Comparison of ENCODE assay signal across 11 mouse cellular contexts in the genomic region with DNA sequence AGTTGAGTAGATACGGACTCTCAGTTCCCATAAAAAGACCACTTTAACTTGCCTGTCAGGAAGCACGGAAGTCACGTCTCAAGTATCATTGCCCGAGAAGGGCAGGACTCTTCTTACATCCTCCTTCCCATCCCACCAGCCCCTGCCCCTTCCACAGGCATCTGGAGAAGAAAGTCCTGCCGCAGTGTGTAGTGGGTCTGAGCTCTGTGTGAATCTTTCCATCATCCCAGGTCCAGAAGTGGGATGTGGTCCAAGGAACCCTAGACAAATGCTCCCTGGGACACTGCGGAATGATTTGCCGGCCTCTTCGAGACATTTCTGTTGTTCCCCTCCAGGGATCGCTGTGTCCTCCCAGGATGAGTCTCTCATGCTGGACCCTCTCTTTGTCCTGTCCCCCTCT. TPM values are rescaled to one million over a fixed set of nuclear protein-coding genes. Genes with fewer than 3 reads are reported as not detected.
DNase-seq lines count a peak whose midpoint lies in the region; ATAC-seq and TF ChIP-seq lines count a peak whose summit lies in the region.
"Had no signal": no experiment of that assay in that cellular context is flagged by ENCODE, and none has a peak within 500 bp of the region (broad histone marks: within the 10 kb centered on the region; RNA-seq: fewer than 3 reads in every experiment).

No protein-coding gene starts in this region.

- no peak overlapping the region for H3K4me3 ChIP-seq in gastrocnemius, adult 2 months
- H3K4me3 ChIP-seq in liver, embryonic 11.5 days (ENCODE audit: low read depth, low read length): no peak overlapping the region
- no peak overlapping the region for H3K4me3 ChIP-seq in liver, embryonic 16.5 days (ENCODE audit: low read depth, low read length)
- H3K4me3 ChIP-seq: heart, embryonic 13.5 days; hindbrain, embryonic 15.5 days had no signal

- no peak for TF ChIP-seq CTCF in gastrocnemius, adult 2 months (IDR thresholded peaks at IDR 0.05)

- no peaks in the 10 kb centered on the region for H3K27me3 ChIP-seq in liver, embryonic 11.5 days (replicated peaks; ENCODE audit: control insufficient read depth, insufficient read depth, low read length)
- no peaks in the 10 kb centered on the region for H3K27me3 ChIP-seq in liver, embryonic 16.5 days (ENCODE audit: control insufficient read depth, insufficient read depth, low read depth, low read length)
- H3K27me3 ChIP-seq: heart, embryonic 13.5 days; hindbrain, embryonic 15.5 days had no signal

- H3K27ac ChIP-seq in gastrocnemius, adult 2 months: peak overlapping the region; percentile 84
- H3K27ac ChIP-seq in liver, embryonic 11.5 days (ENCODE audit: low read depth, low read length): peak overlapping the region; percentile 23; the same call in 1 of the 2 replicates
- H3K27ac ChIP-seq in liver, embryonic 16.5 days (ENCODE audit: low read length): peak overlapping the region; percentile 82
- H3K27ac ChIP-seq: hindbrain, embryonic 15.5 days had no signal

- WGBS in liver, embryonic 11.5 days: 85% methylated on average over 9 of the region's 9 CpGs
- WGBS in liver, embryonic 16.5 days (ENCODE audit: insufficient replicate concordance): 81% methylated on average over 9 of the region's 9 CpGs

- intact Hi-C loops in gastrocnemius, adult 2 months (cut with DNase I): loop anchor here (5.0 kb wide), 1 partner anchor 80 kb away; no protein-coding TSS in a partner anchor
- intact Hi-C loops in gastrocnemius, postnatal 14 days (cut with DNase I; ENCODE audit: low total_unique reads): no loop called here

- ATAC-seq in liver, embryonic 11.5 days (replicated peaks; ENCODE audit: low FRiP score): no peak
- no peak for ATAC-seq in liver, embryonic 16.5 days (ENCODE audit: low read depth)

- no peak for DNase-seq in gastrocnemius, adult 2 months
- DNase-seq in gastrocnemius, postnatal 14 days: no peak
- DNase-seq in liver, embryonic 11.5 days (ENCODE audit: low spot score): no peak
- DNase-seq in liver: no peak
- peak; percentile 22 for DNase-seq in R1 (ENCODE audit: low read depth, low spot score)
- DNase-seq in ovary, postnatal 14 days (ENCODE audit: low spot score): no peak
- no peak for DNase-seq in thymus, postnatal 25 days

- no peak overlapping the region for H3K9ac ChIP-seq in liver, embryonic 11.5 days (ENCODE audit: low read depth, low read length)
- no peak overlapping the region for H3K9ac ChIP-seq in liver, embryonic 16.5 days (ENCODE audit: low read depth, low read length)
- H3K9ac ChIP-seq: hindbrain, embryonic 15.5 days; lung, embryonic 14.5 days had no signal

- H3K36me3 ChIP-seq in liver, embryonic 11.5 days (ENCODE audit: control insufficient read depth, insufficient read depth, low read length): no peaks in the 10 kb centered on the region
- no peaks in the 10 kb centered on the region for H3K36me3 ChIP-seq in liver, embryonic 16.5 days (ENCODE audit: control insufficient read depth, insufficient read depth)
- H3K36me3 ChIP-seq: heart, embryonic 13.5 days; hindbrain, embryonic 15.5 days had no signal

- H3K4me1 ChIP-seq in liver, embryonic 11.5 days (replicated peaks; ENCODE audit: control insufficient read depth, insufficient read depth, low read length): peaks cover 32% of the 10 kb centered on the region
- H3K4me1 ChIP-seq in liver, embryonic 16.5 days (ENCODE audit: control insufficient read depth, low read depth, low read length): peaks cover 49% of the 10 kb centered on the region

- H3K4me2 ChIP-seq in liver, embryonic 11.5 days: no peak overlapping the region
- H3K4me2 ChIP-seq in liver, embryonic 16.5 days (ENCODE audit: low read depth, low read length): no peak overlapping the region; the same call in 1 of the 2 replicates
- H3K4me2 ChIP-seq: hindbrain, embryonic 15.5 days; lung, embryonic 14.5 days had no signal

- H3K9me3 ChIP-seq in liver, embryonic 11.5 days (ENCODE audit: control insufficient read depth, low read length): no peaks in the 10 kb centered on the region
- no peaks in the 10 kb centered on the region for H3K9me3 ChIP-seq in liver, embryonic 16.5 days (replicated peaks; ENCODE audit: control insufficient read depth, low read length)
- H3K9me3 ChIP-seq: heart, embryonic 13.5 days; hindbrain, embryonic 15.5 days had no signal

RNA-seq across cellular contexts. Expression of a gene that starts 20.0 kb away (rescaled TPM):
- 100 to 1,000 TPM in 1 of 2 experiments, 10 to 100 TPM in 1; 99.7 to 104 TPM for total RNA-seq in gastrocnemius, adult 2 months (2021)
- total RNA-seq in gastrocnemius, postnatal 14 days (2021): 100 to 1,000 TPM in 1 of 2 experiments, 10 to 100 TPM in 1; 96.7 to 110 TPM
- polyA plus RNA-seq in liver, embryonic 11.5 days (2014; fragmentation: Nextera tagmentation; extraction: Ambion mirVana): 33.8 and 40.0 TPM in 2 replicates
- 42.9 and 46.1 TPM in 2 replicates for polyA plus RNA-seq in liver, embryonic 16.5 days (2015; fragmentation: Nextera tagmentation; extraction: Ambion mirVana)

Comparison
In these comparisons a context has a peak if more than half of its experiments do, and no peak if none do; other contexts are left out.
1. H3K27ac ChIP-seq: peak in every context shown above with its lines; median percentile 84 in gastrocnemius, adult 2 months; 82 in liver, embryonic 16.5 days; 23 in liver, embryonic 11.5 days.